9 mouse cellular contexts compared by ENCODE assay signal in genomic region chr19:58455061-58455495, GRCm38 (mm10). TPM values are rescaled to one million over a fixed set of nuclear protein-coding genes. Genes with fewer than 3 reads are reported as not detected.
DNase-seq lines count a peak whose midpoint lies in the region; ATAC-seq and TF ChIP-seq lines count a peak whose summit lies in the region.
"Had no signal": no experiment of that assay in that cellular context is flagged by ENCODE, and none has a peak within 500 bp of the region (broad histone marks: within the 10 kb centered on the region; RNA-seq: fewer than 3 reads in every experiment).

No protein-coding gene starts in this region.

- TF ChIP-seq CTCF in lung, postnatal 0 days (IDR thresholded peaks at IDR 0.05) = peak; percentile 29; the same call in 1 of the 2 replicates

- no peak for TF ChIP-seq EP300 in lung, postnatal 0 days (IDR thresholded peaks at IDR 0.05)

- peak overlapping the region; percentile 100 for H3K4me2 ChIP-seq in heart, embryonic 16.5 days (ENCODE audit: low read depth, low read length)
- H3K4me2 ChIP-seq in lung, postnatal 0 days (replicated peaks; ENCODE audit: low read depth, low read length) = peak overlapping the region; percentile 92

- 0 out of 2 replicates have a peak, but pooled peaks have one; percentile 19 for ATAC-seq in heart, embryonic 16.5 days (replicated peaks; ENCODE audit: extremely low read depth, insufficient read depth, low FRiP score)
- no peak; the same call in none of the 2 replicates for ATAC-seq in lung, postnatal 0 days
- no peak for ATAC-seq in granulocyte monocyte progenitor cell, adult 5-6 weeks (replicated peaks; ENCODE audit: poor library complexity, severe bottlenecking)

- peak overlapping the region; percentile 68 for H3K9ac ChIP-seq in heart, embryonic 16.5 days (ENCODE audit: low read length)
- no peak overlapping the region for H3K9ac ChIP-seq in lung, postnatal 0 days (replicated peaks; ENCODE audit: low read depth)

- H3K4me1 ChIP-seq in embryonic facial prominence, embryonic 10.5 days = peaks cover 68% of the 10 kb centered on the region
- peaks cover 24% of the 10 kb centered on the region for H3K4me1 ChIP-seq in heart, embryonic 16.5 days (ENCODE audit: control insufficient read depth, insufficient read depth, low read length)
- peaks cover 18% of the 10 kb centered on the region for H3K4me1 ChIP-seq in lung, postnatal 0 days (ENCODE audit: insufficient read depth, low read depth, low read length)

- peak; percentile 48 for DNase-seq in layer of hippocampus, adult 11-12 months (ENCODE audit: low spot score)
- no peak for DNase-seq in layer of hippocampus, adult 9-10 months (ENCODE audit: low spot score)
- peak; percentile 70 for DNase-seq in embryonic facial prominence, embryonic 10.5 days (ENCODE audit: low spot score)
- DNase-seq in layer of hippocampus, adult 9-11 months = peak; percentile 32
- DNase-seq in lung, postnatal 0 days (ENCODE audit: low spot score) = no peak
- DNase-seq in right cerebral cortex, postnatal 14 days = peak; percentile 37

- no peaks in the 10 kb centered on the region for H3K36me3 ChIP-seq in embryonic facial prominence, embryonic 10.5 days (replicated peaks)
- no peaks in the 10 kb centered on the region for H3K36me3 ChIP-seq in heart, embryonic 16.5 days (ENCODE audit: control insufficient read depth, insufficient read depth)
- no peaks in the 10 kb centered on the region for H3K36me3 ChIP-seq in lung, postnatal 0 days (ENCODE audit: insufficient read depth, low read length)

- H3K27ac ChIP-seq in embryonic facial prominence, embryonic 10.5 days (replicated peaks) = peak overlapping the region; percentile 72
- no peak overlapping the region for H3K27ac ChIP-seq in heart, embryonic 16.5 days (ENCODE audit: low read length)
- no peak overlapping the region for H3K27ac ChIP-seq in lung, postnatal 0 days (ENCODE audit: low read length)

- under 1% methylated on average over 21 of the region's 21 CpGs for WGBS in embryonic facial prominence, embryonic 10.5 days
- 0% methylated on average over 21 of the region's 21 CpGs for WGBS in heart, embryonic 16.5 days
- under 1% methylated on average over 21 of the region's 21 CpGs for WGBS in lung, postnatal 0 days

- H3K4me3 ChIP-seq in embryonic facial prominence, embryonic 10.5 days = peak overlapping the region; percentile 67
- peak overlapping the region; percentile 68 for H3K4me3 ChIP-seq in heart, embryonic 16.5 days (ENCODE audit: low read length)
- H3K4me3 ChIP-seq in lung, postnatal 0 days (ENCODE audit: low read depth, low read length) = peak overlapping the region; percentile 47

- H3K9me3 ChIP-seq in embryonic facial prominence, embryonic 10.5 days = no peaks in the 10 kb centered on the region
- no peaks in the 10 kb centered on the region for H3K9me3 ChIP-seq in heart, embryonic 16.5 days (replicated peaks; ENCODE audit: control insufficient read depth, low read length)
- no peaks in the 10 kb centered on the region for H3K9me3 ChIP-seq in lung, postnatal 0 days (ENCODE audit: low read length)

- peaks cover 98% of the 10 kb centered on the region for H3K27me3 ChIP-seq in embryonic facial prominence, embryonic 10.5 days (replicated peaks; ENCODE audit: low read depth, poor library complexity, severe bottlenecking)
- peaks cover 40% of the 10 kb centered on the region for H3K27me3 ChIP-seq in heart, embryonic 16.5 days (ENCODE audit: control insufficient read depth, insufficient read depth, low read length)
- peaks cover 28% of the 10 kb centered on the region for H3K27me3 ChIP-seq in lung, postnatal 0 days (replicated peaks; ENCODE audit: insufficient read depth, low read length)

RNA-seq across cellular contexts. Expression of gene Gfra1, which starts 0.6 kb away (rescaled TPM):
- 13.4 and 15.4 TPM in 2 replicates for polyA plus RNA-seq in embryonic facial prominence, embryonic 10.5 days (2016; fragmentation: Nextera tagmentation; extraction: Ambion mirVana)
- polyA plus RNA-seq in heart, embryonic 16.5 days (2015; fragmentation: Nextera tagmentation; extraction: Ambion mirVana) = 6.6 and 13.1 TPM in 2 replicates
- polyA plus RNA-seq in lung, postnatal 0 days (2015; fragmentation: Nextera tagmentation; extraction: Ambion mirVana) = 5.6 and 6.2 TPM in 2 replicates
- total RNA-seq in granulocyte monocyte progenitor cell, adult 5-6 weeks (2014; fragmentation: Nextera tagmentation) = not detected in 2 replicates
- total RNA-seq in granulocyte monocyte progenitor cell, adult 5-6 weeks (2017) = not detected in 2 replicates

RNA-seq across cellular contexts. Expression of gene Ccdc172, which starts 56.7 kb away (rescaled TPM):
- not detected in 2 replicates for polyA plus RNA-seq in embryonic facial prominence, embryonic 10.5 days (2016; fragmentation: Nextera tagmentation; extraction: Ambion mirVana)
- polyA plus RNA-seq in heart, embryonic 16.5 days (2015; fragmentation: Nextera tagmentation; extraction: Ambion mirVana) = not detected in 2 replicates
- polyA plus RNA-seq in lung, postnatal 0 days (2015; fragmentation: Nextera tagmentation; extraction: Ambion mirVana) = not detected in 2 replicates
- not detected in 2 replicates for total RNA-seq in granulocyte monocyte progenitor cell, adult 5-6 weeks (2014; fragmentation: Nextera tagmentation)
- total RNA-seq in granulocyte monocyte progenitor cell, adult 5-6 weeks (2017) = not detected in 2 replicates
- polyA plus RNA-seq: gonadal fat pad, adult 2 months had no signal

Comparison
In these comparisons a context has a peak if more than half of its experiments do, and no peak if none do; other contexts are left out.
1. DNase-seq: peak in layer of hippocampus, adult 11-12 months (single experiment), embryonic facial prominence, embryonic 10.5 days (single experiment), layer of hippocampus, adult 9-11 months (single experiment) and right cerebral cortex, postnatal 14 days (single experiment); none in layer of hippocampus, adult 9-10 months (single experiment) and lung, postnatal 0 days (single experiment).
2. Peak in every context shown above with its lines, with median percentiles within 50 percentile points of each other: H3K4me3 ChIP-seq.